Mouse (Mus musculus) lung, embryonic 16.5 days (tissue): Measurements from ENCODE around the gene Myh3. TPM values are rescaled to one million over a fixed set of nuclear protein-coding genes. Genes with fewer than 3 reads are reported as not detected.

Experiments used
- ATAC-seq: fragments of 200-750 bp; cut with Nextera tagmentation; 2 replicates; pipeline ENCODE4 v1.8.0; 2017; ENCODE audit warnings: low read depth, mild to moderate bottlenecking, moderate library complexity
- H3K27ac ChIP-seq: fragments of 300-500 bp; sonication (generic); 2 replicates; pipeline ENCODE4 v1.5.1; 2014; ENCODE audit warnings: mild to moderate bottlenecking, control low read depth, low read length
- H3K27me3 ChIP-seq: fragments of 300-500 bp; sonication (generic); 2 replicates; pipeline ENCODE4 v1.6.1; 2014; ENCODE audit warnings: low read depth, low read length, mixed read lengths; ENCODE audit not compliant: control insufficient read depth, insufficient read depth
- H3K36me3 ChIP-seq: fragments of 300-500 bp; sonication (generic); 2 replicates; pipeline ENCODE4 v1.6.1; 2014; ENCODE audit warnings: low read length; ENCODE audit not compliant: control insufficient read depth, insufficient read depth
- H3K4me1 ChIP-seq: fragments of 300-500 bp; sonication (generic); replicated peaks from 2 replicates; pipeline ENCODE4 v1.6.1; 2014; ENCODE audit warnings: low read length, mixed read lengths; ENCODE audit not compliant: control insufficient read depth, insufficient read depth
- H3K4me2 ChIP-seq: fragments of 300-500 bp; sonication (generic); 2 replicates; pipeline ENCODE4 v1.6.1; 2014; ENCODE audit warnings: low read depth, low read length, control low read depth
- H3K4me3 ChIP-seq: fragments of 300-500 bp; sonication (generic); 2 replicates; pipeline ENCODE4 v1.5.1; 2014; ENCODE audit warnings: mild to moderate bottlenecking, low read length, control low read depth
- H3K9ac ChIP-seq: fragments of 300-500 bp; sonication (generic); 2 replicates; pipeline ENCODE4 v1.6.1; 2014; ENCODE audit warnings: low read length, control low read depth
- H3K9me3 ChIP-seq: fragments of 300-500 bp; sonication (generic); 2 replicates; pipeline ENCODE4 v1.6.1; 2016; ENCODE audit warnings: low read length; ENCODE audit not compliant: control insufficient read depth
- WGBS: fragments of 180-500 bp; shearing (Covaris S2); extraction: QIAGEN DNeasy Blood & Tissue Kit; methylation state at CpG from one replicate; pipeline ENCODE4 v1.1.7; 2014; 5-methylcytosine and 5-hydroxymethylcytosine counted together
- microRNA-seq: library from miRNA; unstranded; fragments of <30 nt; microRNA quantifications from one replicate; pipeline ENCODE4, GENCODE M21; 2016
- polyA plus RNA-seq: library from polyadenylated mRNA; unstranded; fragments of >200 nt; fragmentation: Nextera tagmentation; extraction: Ambion mirVana; gene quantifications from 2 replicates; pipeline ENCODE4 v1.2.1, GENCODE M21; 2015

Myh3 gene
- polyA plus RNA-seq, 1 experiment from 2014 or later: 7.1 TPM

- Histone ChIP-seq H3K4me2 (no peak overlapping the region), H3K4me3 (no peak overlapping the region), H3K4me1 (no peaks in the 10 kb centered on the region), H3K9me3 (no peaks in the 10 kb centered on the region), H3K36me3 (no peaks in the 10 kb centered on the region), H3K27me3 (no peaks in the 10 kb centered on the region), H3K27ac (no peak overlapping the region), H3K9ac (no peak overlapping the region)
- no peak for ATAC-seq
- WGBS: 67% methylated on average over 4 of the region's 4 CpGs
These were observed 70.3 kb downstream of the Myh3 start for GRCm38 (mm10) chr11:67148286-67149012.

GRCm38 (mm10) chr11:67150237-67150636 is 72.1 kb downstream of the Myh3 start:
- H3K4me2 ChIP-seq: no peak overlapping the region

DNA sequence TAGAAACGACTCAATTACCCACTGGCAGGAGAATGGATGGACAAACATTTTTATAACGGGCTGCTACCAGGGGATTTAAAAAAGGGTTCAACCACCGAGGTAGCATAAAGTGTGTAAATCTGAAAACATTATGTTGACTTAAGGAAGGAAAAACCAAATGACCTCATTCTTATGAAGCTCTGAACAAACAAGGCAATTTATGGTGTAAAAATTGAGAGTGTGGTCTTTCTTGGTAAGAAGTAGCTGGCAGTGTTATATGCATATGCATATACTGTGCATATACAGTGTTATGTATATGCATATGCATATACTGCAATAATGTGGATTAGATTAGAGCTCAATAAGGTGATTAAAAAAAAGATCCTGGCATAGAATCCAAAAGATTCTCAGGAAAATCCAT is 73.1 kb downstream of the Myh3 start:
- H3K36me3 ChIP-seq: no peaks in the 10 kb centered on the region
- no peaks in the 10 kb centered on the region for H3K9me3 ChIP-seq
- no peak overlapping the region for H3K4me2 ChIP-seq
- H3K4me1 ChIP-seq: no peaks in the 10 kb centered on the region
- H3K4me3 ChIP-seq: no peak overlapping the region
- no peak for ATAC-seq
- no peaks in the 10 kb centered on the region for H3K27me3 ChIP-seq
- WGBS: 72% methylated on average over 3 of the region's 3 CpGs
- H3K9ac ChIP-seq: no peak overlapping the region
- H3K27ac ChIP-seq: no peak overlapping the region

More at GRCm38 (mm10) chr11:67150237-67150636, 72.1 kb downstream of the Myh3 start:
- no peak overlapping the region for H3K27ac ChIP-seq
- no peak for ATAC-seq
- no peaks in the 10 kb centered on the region for H3K9me3 ChIP-seq
- no peaks in the 10 kb centered on the region for H3K36me3 ChIP-seq
- H3K4me3 ChIP-seq: no peak overlapping the region
- H3K4me1 ChIP-seq: no peaks in the 10 kb centered on the region
- H3K27me3 ChIP-seq: no peaks in the 10 kb centered on the region
- no peak overlapping the region for H3K9ac ChIP-seq
- 84% methylated on average over 2 of the region's 2 CpGs for WGBS

Small RNA genes within 50 kb of the gene (microRNA-seq; reads per million reads assigned to microRNA genes)
- gene Mir6923: not detected

Other genes starting within 250 kb of the Myh3 start
- 0.94 and 0.99 TPM in 2 replicates for gene Pirt, start 166.3 kb upstream of the Myh3 start, polyA plus RNA-seq
- not detected in 2 replicates for gene Tmem238l, start 121.7 kb upstream of the Myh3 start, polyA plus RNA-seq
- 2.4 and 2.5 TPM in 2 replicates for gene Tmem220, start 53.1 kb upstream of the Myh3 start, polyA plus RNA-seq
- gene Adprm, start 25.7 kb upstream of the Myh3 start, polyA plus RNA-seq: 29.1 and 29.2 TPM in 2 replicates
- 14.7 and 15.8 TPM in 2 replicates for gene Sco1, start 25.6 kb upstream of the Myh3 start, polyA plus RNA-seq
- gene Myh2, start 92.7 kb downstream of the Myh3 start, polyA plus RNA-seq: 0.05 TPM in 1 of 2 replicates, not detected in the other
- 0.35 TPM in 1 of 2 replicates, not detected in the other for gene Myh1, start 121.8 kb downstream of the Myh3 start, polyA plus RNA-seq
- gene Myh4, start 159.7 kb downstream of the Myh3 start, polyA plus RNA-seq: 0.35 TPM in 1 of 2 replicates, not detected in the other
- gene Myh8, start 198.8 kb downstream of the Myh3 start, polyA plus RNA-seq: 4.9 and 25.2 TPM in 2 replicates
- gene Myh13, start 243.4 kb downstream of the Myh3 start, polyA plus RNA-seq: 0.28 and 0.58 TPM in 2 replicates